9 mouse cellular contexts compared by ENCODE assay signal in genomic region chr2:26483230-26483869, GRCm38 (mm10). TPM values are rescaled to one million over a fixed set of nuclear protein-coding genes. Genes with fewer than 3 reads are reported as not detected.
DNase-seq lines count a peak whose midpoint lies in the region; ATAC-seq lines count a peak whose summit lies in the region.
"Had no signal": no experiment of that assay in that cellular context is flagged by ENCODE, and none has a peak within 500 bp of the region (broad histone marks: within the 10 kb centered on the region; RNA-seq: fewer than 3 reads in every experiment).

No protein-coding gene starts in this region.

- H3K36me3 ChIP-seq in liver, embryonic 15.5 days (replicated peaks), result peaks cover 31% of the 10 kb centered on the region

- DNase-seq in layer of hippocampus, adult 9-11 months, result peak; percentile 48
- no peak for DNase-seq in layer of hippocampus, adult 9-10 months (ENCODE audit: low spot score)
- DNase-seq in spleen, adult 18-20 months, result peak; percentile 49 to 54
- no peak for DNase-seq in left cerebral cortex, adult 18-20 months (ENCODE audit: low spot score in 2 of 2)
- DNase-seq in embryo, embryonic 11 days, result no peak
- DNase-seq in layer of hippocampus, postnatal 14 days (ENCODE audit: low spot score in 2 of 2), result no peak

- H3K4me3 ChIP-seq in liver, embryonic 15.5 days (replicated peaks), result no peak overlapping the region
- H3K4me3 ChIP-seq: limb, embryonic 13.5 days had no signal

- peak overlapping the region; percentile 77 for H3K27ac ChIP-seq in liver, embryonic 15.5 days (replicated peaks)
- H3K27ac ChIP-seq: limb, embryonic 13.5 days had no signal

- H3K4me1 ChIP-seq in liver, embryonic 15.5 days (replicated peaks), result peaks cover 69% of the 10 kb centered on the region

- H3K27me3 ChIP-seq in liver, embryonic 15.5 days, result no peaks in the 10 kb centered on the region; the same call in 1 of the 2 replicates
- H3K27me3 ChIP-seq: limb, embryonic 13.5 days had no signal

- peak overlapping the region; percentile 15; the same call in 1 of the 2 replicates for H3K4me2 ChIP-seq in liver, embryonic 15.5 days
- H3K4me2 ChIP-seq: limb, embryonic 13.5 days had no signal

- 6% methylated on average over 13 of the region's 13 CpGs for WGBS in liver, embryonic 15.5 days (ENCODE audit: insufficient replicate concordance)

- no peak overlapping the region for H3K9ac ChIP-seq in liver, embryonic 15.5 days
- H3K9ac ChIP-seq: limb, embryonic 13.5 days had no signal

- no peaks in the 10 kb centered on the region for H3K9me3 ChIP-seq in liver, embryonic 15.5 days (replicated peaks)
- H3K9me3 ChIP-seq: limb, embryonic 13.5 days had no signal

- ATAC-seq in granulocyte monocyte progenitor cell, adult 5-6 weeks (replicated peaks; ENCODE audit: poor library complexity, severe bottlenecking), result peak; percentile 83
- ATAC-seq in liver, embryonic 15.5 days (ENCODE audit: insufficient read depth), result peak; percentile 51

RNA-seq across cellular contexts. Expression of gene Notch1, which starts 33.1 kb away (rescaled TPM):
- 19.2 and 22.6 TPM in 2 replicates for total RNA-seq in granulocyte monocyte progenitor cell, adult 5-6 weeks (2014; fragmentation: Nextera tagmentation)
- total RNA-seq in granulocyte monocyte progenitor cell, adult 5-6 weeks (2017), result 8.1 and 8.5 TPM in 2 replicates
- polyA plus RNA-seq in liver, embryonic 15.5 days (2015; fragmentation: Nextera tagmentation; extraction: Ambion mirVana), result 2.8 and 3.1 TPM in 2 replicates
- total RNA-seq in left cerebral cortex, adult 18-20 months (2021), result 10 to 100 TPM; 17.8 to 19.1 TPM
- total RNA-seq in layer of hippocampus, postnatal 14 days (2021), result 10 to 100 TPM; 35.4 to 45.2 TPM

RNA-seq across cellular contexts. Expression of gene Sec16a, which starts 38.3 kb away (rescaled TPM):
- 42.3 and 47.0 TPM in 2 replicates for total RNA-seq in granulocyte monocyte progenitor cell, adult 5-6 weeks (2014; fragmentation: Nextera tagmentation)
- total RNA-seq in granulocyte monocyte progenitor cell, adult 5-6 weeks (2017), result 29.8 and 32.5 TPM in 2 replicates
- polyA plus RNA-seq in liver, embryonic 15.5 days (2015; fragmentation: Nextera tagmentation; extraction: Ambion mirVana), result 8.8 and 9.6 TPM in 2 replicates
- total RNA-seq in left cerebral cortex, adult 18-20 months (2021), result 10 to 100 TPM; 42.7 to 46.0 TPM
- 10 to 100 TPM; 47.2 to 48.3 TPM for total RNA-seq in layer of hippocampus, postnatal 14 days (2021)

Comparison
In these comparisons a context has a peak if more than half of its experiments do, and no peak if none do; other contexts are left out.
1. DNase-seq: peak in layer of hippocampus, adult 9-11 months (single experiment) and spleen, adult 18-20 months (2 of 2); none in layer of hippocampus, adult 9-10 months (single experiment), left cerebral cortex, adult 18-20 months (0 of 2), embryo, embryonic 11 days (single experiment) and layer of hippocampus, postnatal 14 days (0 of 2).